Mouse (Mus musculus) sigmoid colon, adult 10 weeks (tissue): Measurements from ENCODE around the gene Utp14b. TPM values are rescaled to one million over a fixed set of nuclear protein-coding genes. Genes with fewer than 3 reads are reported as not detected.

Experiments
- polyA plus RNA-seq: library from polyadenylated mRNA; stranded (reverse); fragments of 350-450 nt; fragmentation: Illumina TruSeq; extraction: RNeasy Lipid Tissue Mini Kit (QIAGEN cat#74804); gene quantifications from one replicate; pipeline ENCODE4 v1.2.3, GENCODE M21; 2014; ENCODE audit warnings: low read depth, low replicate concordance

Gene Utp14b
- polyA plus RNA-seq, result 57.4 TPM

GRCm38 (mm10) chr1:78657671-78658440, at the start of gene Utp14b, which contains the start of gene Acsl3:
Gene Utp14b (plus strand): TSS chr1:78658038.
Gene Acsl3 (plus strand): TSS chr1:78657825.

Other genes starting within 250 kb of the Utp14b start
- 171 TPM for gene Farsb, start 169.1 kb upstream of the Utp14b start, polyA plus RNA-seq
- gene Mogat1, start 147.0 kb upstream of the Utp14b start, polyA plus RNA-seq, result not detected
- gene BC035947, start 145.9 kb upstream of the Utp14b start, polyA plus RNA-seq, result not detected
- gene Acsl3, start 213 bp upstream of the Utp14b start, polyA plus RNA-seq, result 1,533 TPM
- gene Kcne4, start 158.7 kb downstream of the Utp14b start, polyA plus RNA-seq, result 5.7 TPM